Mouse (Mus musculus) urinary bladder, postnatal 14 days (tissue): ENCODE results near the gene Dnaaf1.

Source experiments
- DNase-seq: peaks from one replicate; pipeline ENCODE4 v3.0.0; 2021; ENCODE audit warnings: low spot score

The Dnaaf1 gene

DNA sequence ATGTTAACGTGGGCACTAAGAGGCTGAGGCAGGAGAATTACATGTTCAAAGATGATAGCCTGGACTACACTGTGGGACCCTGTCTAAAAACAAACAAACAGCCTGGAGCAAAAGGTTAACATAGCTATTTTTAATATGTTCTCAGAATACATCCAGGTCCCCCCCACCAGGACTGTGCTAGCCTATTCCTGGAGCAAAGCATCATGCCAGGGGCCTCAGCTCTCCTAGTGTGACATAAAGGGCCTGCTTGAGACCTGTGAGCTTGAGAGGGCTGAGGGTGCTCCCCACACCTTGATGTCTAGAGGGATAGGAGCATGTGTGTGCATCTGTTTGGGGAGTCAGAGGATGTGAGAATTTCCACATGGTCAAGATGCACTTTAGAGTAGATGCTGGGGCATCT lies 48.7 kb downstream of the Dnaaf1 start:
- DNase-seq = no peak

- no peak for DNase-seq
Observed at GRCm38 (mm10) chr8:119624916-119625315, 49.9 kb downstream of the Dnaaf1 start.

DNA sequence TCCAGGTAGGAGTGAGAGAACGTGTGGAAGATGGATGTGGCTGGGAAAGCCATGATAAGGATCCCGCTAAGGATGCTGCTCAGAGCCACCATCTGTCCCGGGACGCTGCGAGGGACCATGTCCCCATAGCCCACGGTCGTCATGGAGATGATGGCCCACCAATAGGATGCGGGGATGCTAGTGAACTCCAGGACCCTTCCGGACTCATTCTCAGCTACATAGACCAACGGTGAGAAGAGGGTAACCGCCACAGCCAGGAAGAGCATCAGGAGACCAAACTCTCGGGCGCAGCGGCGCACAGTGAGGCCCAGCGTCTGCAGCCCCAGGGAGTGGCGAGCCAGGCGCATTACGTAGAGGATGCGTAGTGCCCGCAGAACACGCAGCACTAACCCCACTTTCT lies 50.8 kb downstream of the Dnaaf1 start:
- no peak for DNase-seq

DNA sequence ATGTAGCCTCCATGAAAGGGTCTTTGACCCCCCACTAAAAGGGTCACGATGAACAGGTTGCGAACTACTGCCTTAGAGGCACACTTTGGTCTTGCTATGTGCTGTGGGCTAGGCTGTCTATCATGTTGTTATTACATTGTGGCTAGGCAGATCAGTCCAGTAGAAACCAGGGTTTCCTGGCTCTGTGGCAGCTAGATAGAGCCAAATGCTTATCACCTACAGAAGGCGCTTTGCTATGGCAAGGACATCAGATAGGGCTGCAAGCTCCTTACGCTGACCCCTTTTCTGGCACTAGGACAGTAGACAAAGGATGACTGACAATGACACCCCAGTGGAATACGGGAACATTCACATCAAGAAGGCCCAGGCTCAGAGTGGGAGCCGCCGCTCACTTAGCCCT lies 52.2 kb downstream of the Dnaaf1 start:
- DNase-seq = no peak

DNA sequence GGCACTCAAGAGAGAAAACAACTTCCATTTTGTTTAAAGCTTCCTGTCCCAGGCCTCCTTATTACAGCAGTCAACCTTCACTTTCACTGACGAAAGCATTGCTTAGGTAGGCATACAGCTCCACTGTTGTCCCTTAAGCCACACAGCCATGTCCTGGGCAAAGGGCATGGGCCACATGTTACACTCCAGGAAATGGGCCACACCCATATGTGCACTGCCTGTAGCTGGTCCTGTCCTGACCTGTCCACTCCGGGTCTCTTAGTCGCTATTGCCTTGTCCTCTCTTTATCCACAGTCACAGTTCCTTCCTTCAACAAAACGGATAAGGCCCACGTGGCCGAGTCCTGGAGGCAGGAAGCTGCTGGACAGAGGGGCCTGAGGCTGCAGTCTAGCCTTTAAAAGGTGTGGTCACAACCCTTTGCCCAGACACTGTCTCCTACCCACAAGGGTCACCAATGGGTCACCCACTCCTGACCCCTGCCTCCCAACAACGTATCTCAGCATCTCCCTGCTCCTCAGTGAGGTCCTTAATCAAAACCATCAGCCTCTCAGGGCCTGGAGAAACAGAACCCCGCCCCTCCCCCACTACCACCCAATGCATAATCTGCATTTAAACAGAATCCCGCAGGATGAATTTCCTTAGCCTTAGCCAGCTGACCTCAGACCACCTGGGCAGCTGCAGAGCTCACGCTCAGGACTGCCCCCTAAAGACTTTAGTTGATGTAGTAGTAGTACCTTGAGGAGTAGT lies 52.8 kb downstream of the Dnaaf1 start:
- DNase-seq = peak; percentile 22

DNA sequence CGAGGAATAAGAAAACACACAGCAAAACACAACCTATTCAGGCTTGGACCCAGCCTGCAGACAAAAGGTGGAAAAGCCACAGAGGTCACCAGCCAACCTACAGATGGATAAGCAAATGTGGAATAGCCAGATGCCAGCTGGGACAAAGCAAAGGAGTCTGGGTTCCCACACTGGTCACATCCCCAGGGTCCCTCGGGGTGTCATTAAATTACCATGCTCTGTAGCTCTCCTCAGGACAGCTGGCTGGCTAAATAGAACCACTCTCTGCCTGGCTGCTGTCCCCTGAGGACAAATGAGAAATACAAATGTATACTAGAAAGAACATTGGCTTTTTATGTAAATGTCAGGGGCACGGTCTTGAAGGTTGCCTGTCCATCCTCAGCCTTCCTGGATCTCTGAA lies 55.8 kb downstream of the Dnaaf1 start:
- DNase-seq = no peak

DNA sequence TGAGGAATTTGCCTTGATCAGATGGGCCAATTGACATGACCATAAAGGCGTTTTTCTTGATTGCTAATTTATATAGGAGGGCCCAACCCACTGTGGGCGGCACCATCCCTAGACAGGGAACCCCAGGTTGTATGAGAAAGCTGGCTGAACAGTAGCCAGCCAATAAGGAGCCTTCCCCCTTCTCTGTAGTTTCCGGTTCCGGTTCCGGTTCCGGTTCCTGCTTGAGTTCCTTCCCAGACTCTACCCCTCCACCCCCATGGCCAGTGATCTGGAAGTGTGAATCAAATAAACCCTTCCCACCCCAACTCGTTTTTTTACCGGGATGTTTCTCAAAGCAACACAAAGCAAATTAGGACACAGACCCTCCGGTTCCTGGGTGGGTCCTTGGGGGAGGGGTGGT lies 57.2 kb downstream of the Dnaaf1 start:
- no peak for DNase-seq

DNA sequence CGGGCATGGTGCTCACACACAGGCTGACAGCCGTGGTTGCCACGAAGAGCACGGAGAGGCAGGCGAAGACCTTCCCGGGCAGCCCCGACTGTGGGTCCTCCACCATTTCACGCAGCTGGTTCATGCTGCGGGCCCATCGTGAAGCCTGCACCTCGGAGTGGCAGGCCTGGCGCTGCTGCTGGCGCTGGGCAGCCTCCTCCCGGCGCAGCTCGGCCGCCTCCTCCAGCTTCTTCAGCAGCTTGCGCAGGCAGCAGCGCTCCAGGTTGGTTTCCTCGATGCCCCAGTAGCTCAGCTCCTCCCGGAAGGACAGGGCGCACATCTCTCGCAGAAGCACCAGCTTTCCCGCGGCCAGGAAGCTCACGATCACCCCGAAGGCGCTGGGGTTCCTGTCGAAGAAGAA lies 57.9 kb downstream of the Dnaaf1 start:
- no peak for DNase-seq

GRCm38 (mm10) chr8:119634616-119635336 lies 59.7 kb downstream of the Dnaaf1 start:
- DNase-seq = no peak

- no peak for DNase-seq
Observed at GRCm38 (mm10) chr8:119635378-119635777, 60.3 kb downstream of the Dnaaf1 start, which contains the start of gene Kcng4. Kcng4 (minus strand) TSS chr8:119635680.

DNA sequence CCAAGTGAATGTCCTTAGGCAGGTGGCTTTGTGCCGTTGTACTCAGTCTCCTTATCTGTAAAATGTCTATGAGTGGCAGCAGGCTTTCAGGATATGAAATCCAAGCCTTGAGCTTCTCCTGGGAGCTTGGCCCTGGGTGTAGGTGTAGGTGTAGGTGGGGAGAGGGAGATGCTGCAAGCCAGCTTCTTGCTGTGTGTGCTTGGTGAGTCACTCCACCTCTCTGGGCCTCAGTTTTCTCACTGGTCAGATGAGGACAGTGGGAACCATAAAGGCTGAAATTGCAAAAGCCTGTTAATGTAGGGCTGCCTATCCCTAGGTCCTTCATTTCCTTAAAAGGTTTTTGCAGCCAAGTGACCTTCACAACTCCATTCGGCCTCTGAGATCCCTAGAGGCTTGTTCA lies 60.9 kb downstream of the Dnaaf1 start:
- DNase-seq = no peak

DNA sequence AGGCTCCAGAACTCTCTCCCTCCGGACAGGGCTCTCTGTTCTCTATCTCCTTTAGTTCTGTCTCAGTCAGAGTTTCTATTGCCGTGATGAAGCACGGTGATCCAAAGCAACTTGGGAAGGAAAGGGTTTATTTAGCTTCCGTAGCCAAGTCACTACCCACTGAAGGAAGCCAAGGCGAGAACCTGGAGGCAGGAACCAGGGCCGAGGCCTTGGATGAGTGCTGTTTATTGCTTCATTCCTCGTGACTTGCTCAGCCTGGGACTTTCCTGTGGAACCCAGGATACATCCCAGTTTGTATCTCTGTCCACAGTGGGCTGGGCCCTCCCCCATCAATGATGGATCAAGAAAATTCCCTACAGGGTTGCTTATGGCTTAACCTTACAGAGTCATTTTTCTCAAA lies 61.7 kb downstream of the Dnaaf1 start:
- no peak for DNase-seq

- no peak for DNase-seq
Observed at GRCm38 (mm10) chr8:119637381-119637780, 62.3 kb downstream of the Dnaaf1 start.

DNA sequence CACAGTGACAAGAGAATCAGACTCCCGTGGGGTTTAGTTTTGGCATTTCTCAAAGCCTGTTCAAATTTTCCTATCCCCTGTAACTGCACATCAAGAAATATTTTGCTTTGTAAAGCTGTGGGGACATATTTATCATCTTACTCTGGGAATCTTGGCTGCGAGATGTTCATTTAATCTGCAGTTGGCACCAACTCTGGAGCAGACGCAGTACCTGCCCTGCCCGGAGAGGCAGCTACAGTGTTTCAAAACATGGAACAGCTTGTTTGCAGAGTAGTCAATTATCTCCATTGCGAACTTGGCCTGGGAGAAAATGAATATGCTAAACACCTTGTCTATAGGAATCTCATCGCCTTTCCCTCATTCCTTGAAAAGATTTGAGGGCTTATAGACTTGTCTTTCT lies 63.2 kb downstream of the Dnaaf1 start:
- no peak for DNase-seq

DNA sequence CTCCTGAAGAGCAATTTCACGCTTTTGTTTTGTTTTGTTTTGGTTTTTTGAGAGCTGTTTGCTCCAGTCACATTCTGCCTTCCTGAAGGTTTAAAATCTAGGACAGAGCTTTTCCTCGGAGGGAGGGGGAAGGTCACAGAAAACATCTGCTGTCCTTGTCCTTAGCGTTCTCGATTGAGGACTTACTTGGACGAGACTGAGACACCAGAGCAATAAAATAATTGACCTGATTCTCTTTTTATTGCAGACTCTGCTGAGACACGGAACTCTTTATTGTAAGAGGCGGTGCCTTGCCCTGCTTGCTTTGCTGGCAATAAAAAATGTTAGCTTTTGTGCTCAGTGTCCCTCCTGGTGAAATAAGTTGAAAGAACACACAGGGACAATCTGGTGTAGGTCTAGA lies 64.8 kb downstream of the Dnaaf1 start:
- DNase-seq = no peak

DNA sequence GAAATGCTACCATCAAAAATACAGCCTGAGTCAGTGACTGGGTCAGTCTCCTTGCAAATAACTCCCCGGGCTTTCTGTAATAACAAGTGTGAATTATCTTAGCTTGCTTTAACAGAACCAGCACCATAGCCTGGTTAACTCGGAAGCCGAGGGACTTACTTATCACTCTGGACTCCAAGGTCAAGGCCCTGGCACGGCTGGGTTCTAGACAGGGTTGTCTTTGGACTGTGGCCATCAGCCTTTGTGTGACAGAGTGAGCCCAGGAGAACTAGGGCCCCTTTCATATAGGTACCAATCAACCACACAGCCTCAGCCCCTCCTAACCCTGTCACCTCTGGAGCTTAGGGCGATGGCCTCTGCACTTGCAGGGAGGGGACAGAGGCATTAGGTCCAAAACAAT lies 66.0 kb downstream of the Dnaaf1 start:
- no peak for DNase-seq

DNA sequence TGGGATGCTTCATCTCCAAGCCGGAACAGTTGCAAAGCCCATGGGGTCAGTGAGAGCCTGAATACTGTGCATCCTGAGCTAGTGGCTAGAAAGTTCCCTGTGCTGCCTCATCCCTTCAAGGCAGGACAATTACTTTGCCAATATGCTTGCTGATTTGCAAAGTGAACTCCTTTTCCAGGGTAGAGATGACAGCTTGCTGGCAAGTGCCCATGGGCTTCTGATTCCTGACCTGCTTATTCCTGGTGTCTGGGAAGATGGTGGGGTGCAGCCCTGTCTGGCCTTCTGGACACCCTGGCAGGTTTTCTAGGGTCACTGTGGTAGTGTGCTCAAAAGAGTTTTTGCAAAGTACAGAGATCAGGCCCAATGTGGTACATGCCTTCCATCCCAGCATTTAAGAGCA lies 67.9 kb downstream of the Dnaaf1 start:
- DNase-seq = no peak

- no peak for DNase-seq
Observed at GRCm38 (mm10) chr8:119644429-119644960, 69.5 kb downstream of the Dnaaf1 start.

DNA sequence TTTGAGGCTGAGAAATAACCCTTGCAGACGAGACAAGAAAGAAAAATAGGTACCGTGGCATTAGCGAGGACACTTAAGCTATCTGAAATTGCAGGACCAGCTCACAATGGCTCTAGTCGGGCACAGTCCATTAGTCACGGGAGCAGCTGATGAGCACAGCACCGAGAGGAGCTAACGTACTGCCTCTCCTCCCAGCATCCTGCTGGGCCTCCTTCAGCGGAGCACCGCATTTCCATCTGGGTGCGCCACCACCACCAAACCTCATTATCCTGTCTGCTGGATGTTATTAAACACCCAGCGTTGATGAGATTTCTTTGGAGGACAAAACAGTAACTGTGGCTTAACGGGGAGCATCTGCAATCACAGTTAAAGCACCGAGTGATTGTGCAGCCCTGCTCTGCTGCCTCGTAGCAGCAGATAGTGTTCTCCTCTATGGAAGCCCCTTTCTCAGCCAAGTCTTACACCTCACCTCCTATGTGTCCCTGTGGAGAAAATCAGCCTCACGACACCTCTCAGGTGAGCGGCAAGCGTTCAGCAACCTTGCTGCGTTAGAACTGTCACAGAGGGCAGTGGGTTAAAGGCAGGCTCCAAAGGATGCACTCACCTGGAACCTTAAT lies 70.1 kb downstream of the Dnaaf1 start:
- no peak for DNase-seq

DNA sequence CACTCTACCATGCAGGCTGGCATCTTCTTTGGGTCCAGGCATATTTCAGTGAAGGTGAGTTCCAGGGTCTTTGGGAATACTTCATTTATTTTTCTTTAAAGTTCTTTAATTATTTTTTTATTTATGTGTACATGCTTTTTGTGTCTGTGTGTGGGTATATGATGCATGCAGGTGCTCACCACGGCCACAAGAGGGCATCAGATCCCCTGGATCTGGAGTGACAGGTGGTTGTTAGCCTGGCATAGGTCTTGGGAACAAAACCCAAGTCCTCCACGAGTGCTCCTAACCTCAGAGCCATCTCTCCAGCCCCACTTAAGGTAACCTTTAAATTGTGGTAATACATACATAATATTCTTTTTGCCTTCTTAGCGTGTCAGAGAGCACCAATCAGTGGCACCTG lies 71.2 kb downstream of the Dnaaf1 start:
- no peak for DNase-seq

DNA sequence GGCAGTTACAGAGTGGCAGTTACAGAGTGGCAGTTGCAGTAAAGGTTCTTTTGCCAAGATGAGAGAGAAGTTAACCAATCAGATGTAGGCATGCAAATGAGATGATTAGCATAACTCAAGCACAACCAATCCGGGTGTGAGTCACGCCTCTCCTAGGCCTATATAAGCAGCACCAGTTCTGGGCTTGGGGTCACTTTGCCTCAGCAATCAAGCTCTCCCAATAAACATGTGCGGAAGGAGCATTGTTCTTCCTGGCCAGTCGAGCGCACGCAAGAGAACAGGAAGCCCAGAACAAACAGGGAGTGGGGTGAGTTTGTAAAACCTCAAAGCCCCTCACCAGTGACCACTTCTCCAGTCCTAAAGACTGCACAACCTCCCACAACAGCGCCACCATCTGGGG lies 71.8 kb downstream of the Dnaaf1 start:
- no peak for DNase-seq
